Mouse (Mus musculus) ES-E14 (cell line): Measurements from ENCODE around the gene Drc7.

Experiments
- CHD2 ChIP-seq: IDR thresholded peaks from 2 replicates; pipeline ENCODE4 v1.6.1; 2014; ENCODE audit warnings: mild to moderate bottlenecking, low read depth, low read length, inconsistent platforms
- ZC3H11A ChIP-seq: IDR thresholded peaks from 2 replicates; pipeline ENCODE4 v1.6.1; 2012; ENCODE audit warnings: low read depth, mild to moderate bottlenecking, inconsistent platforms, low read length, borderline replicate concordance

DNA sequence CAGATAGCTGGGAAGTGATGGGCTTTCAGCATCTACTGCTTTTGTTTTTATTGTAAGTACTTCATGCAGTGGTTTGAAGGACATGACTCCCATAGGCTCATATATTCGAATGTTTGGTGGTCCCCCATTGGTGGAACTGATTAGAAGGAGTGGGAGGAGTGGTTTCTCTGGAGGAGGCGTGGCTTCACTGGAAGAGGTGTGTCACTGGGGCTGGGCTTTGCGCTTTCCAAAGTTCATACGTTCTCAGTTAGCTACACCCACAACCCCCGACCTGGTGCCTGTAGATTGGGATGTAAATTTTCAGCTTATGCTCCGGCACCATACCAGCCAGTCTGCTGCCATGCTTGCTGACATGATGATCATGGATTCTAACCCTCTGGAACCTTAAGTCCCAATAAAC lies 465 bp upstream of the Drc7 start:
- TF ChIP-seq ZC3H11A (no peak), CHD2 (no peak)
